Mouse (Mus musculus) lung, embryonic 15.5 days (tissue): ENCODE measurements around the gene Rbm44. TPM values are rescaled to one million over a fixed set of nuclear protein-coding genes. Genes with fewer than 3 reads are reported as not detected.

Experiments
- ATAC-seq: fragments of 200-750 bp; cut with Nextera tagmentation; 2 replicates; pipeline ENCODE4 v1.8.0; 2017; ENCODE audit warnings: moderate number of reproducible peaks, borderline replicate concordance; ENCODE audit not compliant: low FRiP score, low TSS enrichment; ENCODE audit errors: extremely low read depth
- H3K27ac ChIP-seq: fragments of 300-500 bp; sonication (generic); 2 replicates; pipeline ENCODE4 v1.5.1; 2015; ENCODE audit warnings: moderate library complexity, mild to moderate bottlenecking, inconsistent platforms
- H3K27me3 ChIP-seq: fragments of 300-500 bp; sonication (generic); 2 replicates; pipeline ENCODE4 v1.6.1; 2015; ENCODE audit warnings: inconsistent platforms
- H3K36me3 ChIP-seq: fragments of 300-500 bp; sonication (generic); 2 replicates; pipeline ENCODE4 v1.6.1; 2015; ENCODE audit warnings: inconsistent platforms
- H3K4me1 ChIP-seq: fragments of 300-500 bp; sonication (generic); 2 replicates; pipeline ENCODE4 v1.6.1; 2015; ENCODE audit warnings: inconsistent platforms
- H3K4me2 ChIP-seq: fragments of 300-500 bp; sonication (generic); 2 replicates; pipeline ENCODE4 v1.6.1; 2015; ENCODE audit warnings: inconsistent platforms, mild to moderate bottlenecking, moderate library complexity
- H3K4me3 ChIP-seq: fragments of 300-500 bp; sonication (generic); 2 replicates; pipeline ENCODE4 v1.5.1; 2015; ENCODE audit warnings: mild to moderate bottlenecking, inconsistent platforms
- H3K9ac ChIP-seq: fragments of 300-500 bp; sonication (generic); 2 replicates; pipeline ENCODE4 v1.6.1; 2015; ENCODE audit warnings: inconsistent platforms
- H3K9me3 ChIP-seq: fragments of 300-500 bp; sonication (generic); 2 replicates; pipeline ENCODE4 v1.6.1; 2016; ENCODE audit warnings: inconsistent platforms
- WGBS: fragments of 180-500 bp; shearing (Covaris S2); methylation state at CpG from one replicate; pipeline ENCODE4 v1.1.7; 2015; 5-methylcytosine and 5-hydroxymethylcytosine counted together
- polyA plus RNA-seq: library from polyadenylated mRNA; unstranded; fragments of >200 nt; fragmentation: Nextera tagmentation; extraction: Ambion mirVana; gene quantifications from 2 replicates; pipeline ENCODE4 v1.2.1, GENCODE M21; 2015

Gene Rbm44
- polyA plus RNA-seq, 1 experiment from 2014 or later: 1.0 TPM

GRCm38 (mm10) chr1:91179533-91180173 lies 34.8 kb downstream of the Rbm44 start, which contains the start of gene Ramp1:
TSS of gene Ramp1 (plus strand) at chr1:91179822.
- 2% methylated on average over 37 of the region's 37 CpGs for WGBS
- H3K36me3 ChIP-seq: no peaks in the 10 kb centered on the region
- H3K4me2 ChIP-seq: peak within 1 kb of the TSS; percentile 73
- H3K9ac ChIP-seq: peak within 1 kb of the TSS; percentile 34
- no peak within 1 kb of the TSS for H3K27ac ChIP-seq
- H3K4me3 ChIP-seq: peak within 1 kb of the TSS; percentile 41
- peak; percentile 25; the same call in 1 of the 2 replicates for ATAC-seq
- peaks cover 35% of the 10 kb centered on the region for H3K4me1 ChIP-seq
- no peaks in the 10 kb centered on the region for H3K9me3 ChIP-seq
- H3K27me3 ChIP-seq: peaks cover 31% of the 10 kb centered on the region; the same call in 1 of the 2 replicates

DNA sequence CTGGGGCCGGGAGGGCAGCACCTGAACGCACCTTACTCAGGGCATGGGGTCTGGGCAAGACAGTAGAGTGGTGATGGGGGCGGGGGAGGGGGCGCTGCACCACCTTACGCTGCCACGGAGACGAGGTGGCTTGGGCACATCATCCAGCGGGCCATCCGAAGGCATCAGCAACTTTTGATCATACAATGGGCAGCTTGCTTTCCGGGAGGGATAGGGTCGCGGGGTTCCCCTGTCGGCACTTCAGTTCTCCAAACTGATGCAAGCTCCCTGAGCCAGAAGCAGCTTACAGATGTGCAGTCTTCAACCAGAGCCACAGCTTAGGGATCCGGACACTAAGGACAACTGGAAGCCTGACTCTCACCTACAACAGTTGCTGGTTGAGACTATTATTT lies 35.3 kb downstream of the Rbm44 start:
- 4% methylated on average over 14 of the region's 14 CpGs for WGBS
- H3K36me3 ChIP-seq: no peaks in the 10 kb centered on the region
- H3K4me2 ChIP-seq: peak overlapping the region; percentile 73
- peak overlapping the region; percentile 41 for H3K4me3 ChIP-seq
- H3K9ac ChIP-seq: peak overlapping the region; percentile 34
- H3K27ac ChIP-seq: no peak overlapping the region
- peak; percentile 35; the same call in 1 of the 2 replicates for ATAC-seq
- H3K9me3 ChIP-seq: no peaks in the 10 kb centered on the region
- H3K4me1 ChIP-seq: peaks cover 35% of the 10 kb centered on the region
- H3K27me3 ChIP-seq: peaks cover 32% of the 10 kb centered on the region; the same call in 1 of the 2 replicates

DNA sequence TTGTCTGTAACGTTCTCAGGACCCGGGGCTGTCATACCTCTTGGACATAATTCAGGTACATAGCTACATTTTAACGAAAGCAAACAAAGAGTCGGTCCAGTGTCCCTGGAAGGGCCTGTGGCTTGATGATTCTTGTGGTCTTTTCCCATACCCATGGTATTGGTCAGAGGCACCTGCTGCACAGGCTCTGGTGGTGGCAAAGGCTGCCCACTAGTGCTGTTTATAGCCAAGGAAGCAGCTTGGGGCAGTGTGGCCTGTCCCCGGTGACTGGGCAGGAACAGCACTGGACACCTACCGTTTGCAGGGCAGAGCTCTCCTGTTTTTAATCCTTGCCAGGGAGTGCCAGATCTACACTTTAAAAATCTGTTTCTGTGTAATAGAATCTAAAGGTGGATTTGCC lies 35.8 kb downstream of the Rbm44 start:
- H3K4me3 ChIP-seq: 0 out of 2 replicates have a peak overlapping the region, but pooled peaks have one; percentile 2
- no peak overlapping the region for H3K27ac ChIP-seq
- ATAC-seq: no peak
- no peaks in the 10 kb centered on the region for H3K36me3 ChIP-seq
- H3K9me3 ChIP-seq: no peaks in the 10 kb centered on the region
- H3K9ac ChIP-seq: no peak overlapping the region
- peak overlapping the region; percentile 73 for H3K4me2 ChIP-seq
- H3K4me1 ChIP-seq: peaks cover 35% of the 10 kb centered on the region
- 47% methylated on average over 6 of the region's 6 CpGs for WGBS
- H3K27me3 ChIP-seq: peaks cover 32% of the 10 kb centered on the region; the same call in 1 of the 2 replicates

- Histone ChIP-seq H3K4me3 (0 out of 2 replicates have a peak overlapping the region, but pooled peaks have one; percentile 2), H3K27ac (no peak overlapping the region), H3K4me1 (peaks cover 35% of the 10 kb centered on the region), H3K9me3 (no peaks in the 10 kb centered on the region), H3K27me3 (peaks cover 32% of the 10 kb centered on the region; the same call in 1 of the 2 replicates), H3K36me3 (no peaks in the 10 kb centered on the region), H3K4me2 (peak overlapping the region; percentile 73), H3K9ac (no peak overlapping the region)
- 19% methylated on average over 5 of the region's 5 CpGs for WGBS
- no peak for ATAC-seq
These were observed 36.4 kb downstream of the Rbm44 start for GRCm38 (mm10) chr1:91181261-91181660.

GRCm38 (mm10) chr1:91181784-91182450 lies 37.0 kb downstream of the Rbm44 start:
- H3K4me1 ChIP-seq: peaks cover 35% of the 10 kb centered on the region
- H3K4me2 ChIP-seq: peak overlapping the region; percentile 73
- H3K4me3 ChIP-seq: no peak overlapping the region
- H3K27ac ChIP-seq: no peak overlapping the region
- H3K27me3 ChIP-seq: peaks cover 32% of the 10 kb centered on the region; the same call in 1 of the 2 replicates
- WGBS: 6% methylated on average over 12 of the region's 12 CpGs
- no peaks in the 10 kb centered on the region for H3K9me3 ChIP-seq
- no peak overlapping the region for H3K9ac ChIP-seq
- ATAC-seq: no peak
- H3K36me3 ChIP-seq: no peaks in the 10 kb centered on the region

DNA sequence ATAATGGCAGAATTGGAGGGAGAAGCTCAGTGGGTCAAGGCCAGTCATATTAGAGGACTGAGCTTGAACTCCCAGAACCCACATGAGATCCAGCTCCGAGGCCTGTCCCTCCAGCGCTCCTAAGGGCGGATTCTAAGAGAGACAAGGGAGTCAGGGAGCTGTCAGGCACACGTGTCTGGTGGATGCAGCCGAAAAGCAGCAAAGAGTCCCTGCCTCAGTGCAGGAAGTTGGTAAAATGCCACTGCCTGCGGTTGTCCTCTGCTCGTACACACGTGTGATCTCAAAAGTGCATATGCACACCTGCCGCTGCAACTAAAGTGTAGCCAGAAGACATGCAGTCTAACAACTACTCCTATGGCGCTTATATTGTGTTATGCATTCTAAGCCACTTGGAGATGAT lies 38.4 kb downstream of the Rbm44 start:
- 66% methylated on average over 10 of the region's 10 CpGs for WGBS
- Histone ChIP-seq H3K4me1 (peaks cover 35% of the 10 kb centered on the region), H3K36me3 (no peaks in the 10 kb centered on the region), H3K9me3 (no peaks in the 10 kb centered on the region), H3K4me3 (no peak overlapping the region), H3K9ac (no peak overlapping the region), H3K27ac (no peak overlapping the region), H3K27me3 (peaks cover 30% of the 10 kb centered on the region; the same call in 1 of the 2 replicates), H3K4me2 (no peak overlapping the region)
- no peak for ATAC-seq

GRCm38 (mm10) chr1:91186677-91187076 lies 41.8 kb downstream of the Rbm44 start:
- Histone ChIP-seq H3K4me3 (no peak overlapping the region), H3K9me3 (no peaks in the 10 kb centered on the region), H3K36me3 (no peaks in the 10 kb centered on the region), H3K27me3 (peaks cover 10% of the 10 kb centered on the region; the same call in 1 of the 2 replicates), H3K9ac (no peak overlapping the region), H3K27ac (no peak overlapping the region), H3K4me2 (no peak overlapping the region), H3K4me1 (peaks cover 11% of the 10 kb centered on the region)
- WGBS: 86% methylated on average over 6 of the region's 6 CpGs
- no peak for ATAC-seq

- Histone ChIP-seq H3K9ac (no peak overlapping the region), H3K27ac (no peak overlapping the region)
- WGBS: 88% methylated on average over 5 of the region's 5 CpGs
These were observed 42.4 kb downstream of the Rbm44 start for GRCm38 (mm10) chr1:91187315-91187714.

GRCm38 (mm10) chr1:91187786-91188640 lies 43.1 kb downstream of the Rbm44 start:
- Histone ChIP-seq H3K27me3 (0 out of 2 replicates have a peak, but pooled peaks cover 3% of the 10 kb centered on the region), H3K9me3 (no peaks in the 10 kb centered on the region), H3K27ac (no peak overlapping the region), H3K4me1 (no peaks in the 10 kb centered on the region), H3K4me3 (no peak overlapping the region), H3K36me3 (no peaks in the 10 kb centered on the region), H3K4me2 (no peak overlapping the region), H3K9ac (no peak overlapping the region)
- WGBS: 83% methylated on average over 7 of the region's 7 CpGs
- ATAC-seq: no peak

More at GRCm38 (mm10) chr1:91187315-91187714, 42.4 kb downstream of the Rbm44 start:
- no peaks in the 10 kb centered on the region for H3K36me3 ChIP-seq
- peaks cover 9% of the 10 kb centered on the region; the same call in 1 of the 2 replicates for H3K27me3 ChIP-seq
- H3K9me3 ChIP-seq: no peaks in the 10 kb centered on the region
- no peak overlapping the region for H3K4me2 ChIP-seq
- H3K4me3 ChIP-seq: no peak overlapping the region
- peaks cover 5% of the 10 kb centered on the region for H3K4me1 ChIP-seq
- no peak for ATAC-seq

DNA sequence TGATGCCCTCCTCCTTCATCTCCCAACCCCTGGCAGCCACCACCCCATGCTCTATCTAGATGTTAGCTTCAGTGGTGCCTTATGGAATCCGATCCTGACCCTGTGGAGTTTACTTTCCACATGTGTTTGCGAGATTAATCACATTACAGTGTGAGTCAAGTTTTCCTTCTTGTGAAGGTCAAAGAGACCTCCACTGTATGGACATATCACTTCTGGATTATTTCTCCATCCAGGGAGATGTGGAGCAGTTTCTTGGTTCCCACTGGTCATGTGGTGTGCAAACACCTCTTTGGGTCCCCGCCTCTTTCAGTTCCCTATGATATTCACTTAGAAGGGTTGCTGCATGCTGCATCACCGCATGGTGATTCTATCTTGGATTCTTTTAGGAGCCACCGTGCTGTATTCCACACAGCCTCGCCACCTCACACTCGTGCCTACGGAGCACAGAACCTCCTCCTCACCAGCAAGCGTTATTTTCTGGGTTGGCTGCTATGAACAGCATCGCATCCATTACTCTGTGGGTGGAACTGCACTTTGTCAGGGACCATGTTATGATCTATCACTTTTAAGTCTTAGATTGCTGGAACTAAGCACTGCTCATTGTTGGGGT lies 44.1 kb downstream of the Rbm44 start:
- 0 out of 2 replicates have a peak, but pooled peaks cover 3% of the 10 kb centered on the region for H3K27me3 ChIP-seq
- no peak for ATAC-seq
- H3K9me3 ChIP-seq: no peaks in the 10 kb centered on the region
- no peak overlapping the region for H3K4me2 ChIP-seq
- WGBS: 78% methylated on average over 10 of the region's 10 CpGs
- H3K36me3 ChIP-seq: no peaks in the 10 kb centered on the region
- no peak overlapping the region for H3K9ac ChIP-seq
- no peaks in the 10 kb centered on the region for H3K4me1 ChIP-seq
- no peak overlapping the region for H3K4me3 ChIP-seq
- no peak overlapping the region for H3K27ac ChIP-seq

- H3K27me3 ChIP-seq: no peaks in the 10 kb centered on the region
- no peak overlapping the region for H3K4me2 ChIP-seq
- no peak overlapping the region for H3K27ac ChIP-seq
- H3K4me3 ChIP-seq: no peak overlapping the region
- no peak for ATAC-seq
- H3K9me3 ChIP-seq: no peaks in the 10 kb centered on the region
- no peak overlapping the region for H3K9ac ChIP-seq
- 67% methylated on average over 8 of the region's 8 CpGs for WGBS
- no peaks in the 10 kb centered on the region for H3K36me3 ChIP-seq
- no peaks in the 10 kb centered on the region for H3K4me1 ChIP-seq
These were observed 47.3 kb downstream of the Rbm44 start for GRCm38 (mm10) chr1:91192184-91192583.
